Mouse (Mus musculus) cerebellum, adult (tissue): ENCODE data around the gene Smco3.

ENCODE experiments used
- ATAC-seq: cut with Nextera tagmentation; 2 replicates; pipeline ENCODE4 v1.9.2; 2017; ENCODE audit warnings: mild to moderate bottlenecking, moderate library complexity, mixed read lengths; ENCODE audit not compliant: insufficient number of reproducible peaks, low FRiP score, low TSS enrichment

Gene Smco3

GRCm38 (mm10) chr6:136781377-136781986, 53.8 kb downstream of the Smco3 start, which contains the start of gene Gucy2c:
TSS of gene Gucy2c (minus strand) at chr6:136781765.
- ATAC-seq: no peak
